Mouse (Mus musculus) stomach, postnatal 0 days (tissue): Measurements from ENCODE around the gene Anapc15-ps.

ENCODE experiments used
- CTCF ChIP-seq: IDR thresholded peaks from 2 replicates; pipeline ENCODE4 v1.5.1; 2016; ENCODE audit warnings: antibody characterized with exemption, low read depth, mild to moderate bottlenecking, moderate library complexity
- EP300 ChIP-seq: optimal IDR thresholded peaks from 2 replicates; pipeline ENCODE3; 2016; ENCODE audit warnings: antibody characterized with exemption

DNA sequence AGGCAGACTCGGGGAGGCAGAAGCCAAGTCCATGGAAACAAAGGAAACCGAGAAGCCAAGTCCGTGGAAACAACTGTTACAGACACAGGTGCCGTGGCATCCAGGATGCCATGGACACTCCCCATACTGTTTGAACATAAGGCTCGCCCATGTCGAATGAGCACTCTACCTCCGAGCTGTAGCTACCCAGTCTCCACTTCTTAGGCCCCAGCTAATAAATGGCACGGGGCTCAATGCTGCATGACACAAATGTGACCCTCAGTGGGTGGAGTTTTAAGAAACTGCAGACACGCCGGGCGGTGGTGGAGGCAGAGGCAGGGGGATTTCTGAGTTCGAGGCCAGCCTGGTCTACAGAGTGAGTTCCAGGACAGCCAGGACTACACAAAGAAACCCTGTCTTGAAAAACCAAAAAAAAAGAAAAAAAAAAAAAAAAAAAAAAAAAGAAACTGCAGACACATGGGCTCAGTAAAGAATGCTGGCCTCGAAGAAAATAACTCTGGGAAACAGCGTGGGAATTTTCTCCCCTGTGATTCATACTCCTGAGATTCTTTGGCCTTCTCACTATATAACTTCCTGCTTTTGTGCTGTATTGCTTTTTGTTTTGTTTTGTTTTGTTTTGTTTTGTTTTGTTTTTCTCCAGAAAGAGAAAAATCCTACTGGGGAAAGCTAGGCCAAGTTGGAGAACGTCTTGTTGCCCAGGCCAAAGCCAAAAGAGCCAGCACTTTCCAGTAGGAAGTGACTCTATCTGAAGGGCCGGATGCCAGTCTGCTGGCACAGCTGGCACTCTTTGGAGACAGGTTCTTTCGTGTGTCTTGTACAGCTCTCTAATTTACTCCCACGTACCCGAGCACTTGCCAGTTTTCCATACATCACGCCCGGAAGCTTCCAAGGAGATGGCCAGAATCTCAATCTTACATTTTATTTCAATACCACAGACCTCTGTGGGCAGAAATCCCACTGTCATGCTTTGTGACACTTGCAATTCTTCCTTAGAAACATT is 2.2 kb downstream of the Anapc15-ps start:
- no peak for TF ChIP-seq CTCF
- no peak for TF ChIP-seq EP300
